Mouse (Mus musculus): ENCODE results near the gene Erg. TPM values are rescaled to one million over a fixed set of nuclear protein-coding genes. Genes with fewer than 3 reads are reported as not detected.

Erg gene
- total RNA-seq, 1 experiment from 2014 or later = 26.2 TPM

- no peak for DNase-seq
These were observed 199.4 kb downstream of the Erg start for GRCm38 (mm10) chr16:95387008-95387407.

- DNase-seq = no peak
These were observed 201.0 kb downstream of the Erg start for GRCm38 (mm10) chr16:95385299-95385973.

- no peak for DNase-seq
These were observed 201.7 kb downstream of the Erg start for GRCm38 (mm10) chr16:95384590-95385148.

GRCm38 (mm10) chr16:95382251-95382650 lies 204.1 kb downstream of the Erg start:
- no peak for DNase-seq

GRCm38 (mm10) chr16:95376834-95377233 lies 209.6 kb downstream of the Erg start:
- no peak for DNase-seq

GRCm38 (mm10) chr16:95376364-95376763 lies 210.0 kb downstream of the Erg start:
- peak; percentile 14 for DNase-seq

GRCm38 (mm10) chr16:95374646-95375045 lies 211.7 kb downstream of the Erg start:
- DNase-seq = no peak

- DNase-seq = peak; percentile 28
These were observed 213.4 kb downstream of the Erg start for GRCm38 (mm10) chr16:95372960-95373359.

- DNase-seq = no peak
These were observed 214.7 kb downstream of the Erg start for GRCm38 (mm10) chr16:95371713-95372112.

GRCm38 (mm10) chr16:95366989-95367765 lies 219.2 kb downstream of the Erg start:
- no peak for DNase-seq

- DNase-seq = no peak
These were observed 221.2 kb downstream of the Erg start for GRCm38 (mm10) chr16:95365214-95365613.

- no peak for DNase-seq
These were observed 222.5 kb downstream of the Erg start for GRCm38 (mm10) chr16:95363632-95364465.

- DNase-seq = no peak
These were observed 224.4 kb downstream of the Erg start for GRCm38 (mm10) chr16:95361950-95362349.

GRCm38 (mm10) chr16:95360940-95361489 lies 225.4 kb downstream of the Erg start:
- no peak for DNase-seq

GRCm38 (mm10) chr16:95360214-95360850 lies 226.1 kb downstream of the Erg start:
- DNase-seq = no peak

- no peak for DNase-seq
These were observed 229.1 kb downstream of the Erg start for GRCm38 (mm10) chr16:95356962-95357955.

GRCm38 (mm10) chr16:95353838-95354237 lies 232.6 kb downstream of the Erg start:
- DNase-seq = no peak

GRCm38 (mm10) chr16:95352266-95352665 lies 234.1 kb downstream of the Erg start:
- DNase-seq = no peak

- DNase-seq = peak; percentile 68
These were observed 235.9 kb downstream of the Erg start for GRCm38 (mm10) chr16:95350499-95350898.

- DNase-seq = no peak
These were observed 236.6 kb downstream of the Erg start for GRCm38 (mm10) chr16:95349745-95350144.

Data from adrenal gland, postnatal 14 days (tissue).